Mouse (Mus musculus): ENCODE results near the gene Gemin7.

Gene Gemin7

GRCm38 (mm10) chr7:19543584-19543983 is 33.8 kb downstream of the Gemin7 start:
- no peak for DNase-seq

DNA sequence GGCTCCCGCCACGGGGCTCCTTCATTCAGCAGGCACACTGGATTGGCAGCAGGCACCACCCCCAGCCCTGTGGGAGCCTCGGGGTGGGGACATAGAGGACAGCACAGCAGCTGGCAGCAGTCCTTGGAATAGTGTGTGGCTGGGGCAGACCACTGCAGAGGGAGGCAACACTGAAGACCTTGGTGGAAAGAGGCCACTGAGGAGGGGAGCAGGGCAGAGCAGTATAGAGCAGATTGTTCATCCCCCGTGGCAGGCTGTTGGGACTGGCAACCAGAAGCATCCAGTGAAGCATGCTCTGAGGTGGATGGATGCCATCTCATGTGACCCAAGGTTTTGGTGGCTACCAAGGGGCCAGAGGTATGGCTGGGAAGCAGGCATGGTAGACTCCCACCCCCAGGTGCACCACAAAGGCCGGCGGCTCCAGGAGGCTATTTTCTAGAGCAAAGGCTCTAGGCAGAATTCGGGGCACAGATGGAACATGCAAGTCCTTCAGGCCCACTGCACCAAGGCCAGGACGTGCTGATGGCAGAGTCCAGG is 35.2 kb downstream of the Gemin7 start:
- peak; percentile 43 for DNase-seq

DNA sequence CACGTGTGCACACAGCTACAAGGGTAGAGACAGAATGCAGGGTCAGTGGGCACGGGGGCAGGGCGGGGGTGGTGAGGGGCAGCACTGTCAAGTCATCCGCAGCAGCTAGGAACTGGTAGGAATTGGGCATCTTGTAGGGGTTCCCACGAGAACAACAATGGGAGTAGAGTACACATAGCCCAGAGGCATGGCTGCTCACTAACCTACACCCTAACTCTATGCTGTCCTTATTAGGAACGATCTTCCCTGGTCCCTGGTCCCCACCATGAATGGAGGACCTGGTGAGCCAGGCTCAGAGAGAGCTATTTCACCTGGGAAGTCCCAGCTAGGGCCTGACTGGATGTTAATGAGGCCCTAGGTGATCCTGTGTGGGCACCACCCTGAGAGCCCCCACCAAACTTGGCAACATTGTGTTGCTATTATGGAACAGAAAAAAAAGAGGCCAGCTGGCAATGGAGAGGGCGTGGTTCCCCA is 35.7 kb downstream of the Gemin7 start:
- DNase-seq, result no peak

GRCm38 (mm10) chr7:19540771-19541566 is 36.4 kb downstream of the Gemin7 start:
- DNase-seq, result peak; percentile 28

- DNase-seq, result no peak
Observed at GRCm38 (mm10) chr7:19534676-19535075, 42.7 kb downstream of the Gemin7 start.

DNA sequence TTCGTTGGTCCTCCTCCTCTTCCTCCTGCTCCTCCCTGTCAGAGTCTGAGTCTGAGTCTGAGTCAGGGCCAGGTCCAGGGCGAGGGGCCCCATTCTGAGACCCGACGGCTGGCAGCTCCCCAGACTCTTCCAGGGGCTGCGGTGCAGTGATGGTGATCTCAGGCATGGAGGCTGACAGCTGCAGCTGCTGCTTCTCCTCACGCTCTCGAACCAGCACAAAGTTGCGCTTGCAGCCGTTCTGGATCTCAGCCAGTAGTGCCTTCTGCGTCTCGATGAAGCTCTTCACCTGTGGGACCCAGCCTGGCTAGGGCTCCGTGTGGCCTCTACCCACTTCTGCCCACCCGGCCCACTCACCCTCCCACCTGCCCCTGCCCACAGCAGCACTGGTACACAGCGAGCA is 45.2 kb downstream of the Gemin7 start:
- no peak for DNase-seq

DNA sequence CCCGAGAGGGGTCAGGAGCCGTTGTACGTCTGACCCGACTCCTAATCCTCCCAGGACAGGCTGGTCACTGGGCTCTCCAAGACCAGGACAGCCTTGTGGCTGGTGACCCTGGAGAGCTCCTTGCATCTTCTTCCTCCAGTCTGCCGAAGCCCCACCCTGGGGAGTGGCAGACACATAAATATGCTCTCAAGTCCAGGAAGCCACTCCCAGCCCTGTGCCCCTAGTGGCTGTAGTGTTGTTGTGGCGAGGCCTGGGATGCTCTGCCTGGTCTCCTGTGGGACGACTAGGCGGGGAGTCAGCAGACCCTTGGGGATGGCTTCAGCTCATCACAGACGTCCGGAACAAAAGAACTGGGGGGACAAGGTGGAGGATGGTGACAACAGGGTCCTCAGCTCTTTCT is 46.3 kb downstream of the Gemin7 start:
- DNase-seq, result no peak

DNA sequence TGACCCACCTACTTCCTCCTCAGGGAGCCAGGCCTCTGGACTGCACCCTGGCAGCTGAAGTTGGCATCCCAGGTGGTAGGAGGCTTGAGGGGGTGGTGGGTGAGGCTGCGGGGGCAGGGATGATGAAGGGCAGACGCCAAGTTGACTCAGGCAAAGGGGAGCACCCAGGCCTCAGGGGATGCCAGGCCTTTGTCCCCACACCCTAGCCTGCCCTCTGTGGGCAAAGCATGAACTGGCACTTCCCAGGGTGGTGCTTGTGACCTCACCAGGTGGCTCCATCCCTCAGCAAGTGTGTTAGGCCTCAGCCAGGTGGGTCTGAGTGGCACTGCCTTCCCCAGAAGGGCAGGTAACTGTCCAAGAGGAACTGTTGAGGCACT is 52.3 kb downstream of the Gemin7 start:
- no peak for DNase-seq

- no peak for DNase-seq
Observed at GRCm38 (mm10) chr7:19524420-19525104, 52.8 kb downstream of the Gemin7 start.

DNA sequence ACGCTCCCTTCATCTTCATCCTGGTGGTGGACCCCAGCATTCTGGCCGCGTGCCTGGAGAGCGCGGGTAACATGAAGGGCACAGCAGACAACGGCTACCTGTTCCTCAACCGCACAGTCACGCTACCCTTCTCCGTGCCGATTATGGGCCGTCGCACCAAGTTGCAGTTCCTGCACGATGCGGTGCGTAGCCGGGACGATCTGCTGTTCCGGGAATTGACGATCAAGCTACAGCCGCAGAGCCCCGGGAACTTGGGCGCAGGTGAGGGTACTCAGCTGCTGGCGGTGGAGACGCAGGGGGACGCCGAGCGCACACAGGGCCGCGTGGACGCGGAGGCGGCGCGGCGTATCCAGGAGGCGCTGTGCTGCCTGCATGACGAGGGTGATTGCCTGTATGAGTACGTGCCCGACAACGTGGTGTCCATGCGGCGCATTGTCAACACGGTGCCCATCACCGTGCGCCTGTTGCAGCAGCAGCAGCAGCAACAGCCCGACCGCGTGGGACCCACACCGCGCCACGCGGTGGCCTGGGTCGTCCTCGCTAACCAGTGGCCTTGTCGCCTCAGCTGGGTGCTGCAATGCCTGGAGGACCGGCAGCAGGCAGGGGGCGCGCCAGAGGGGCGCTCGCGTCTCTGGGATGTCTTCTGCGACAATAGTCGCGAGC is 53.5 kb downstream of the Gemin7 start:
- no peak for DNase-seq

DNA sequence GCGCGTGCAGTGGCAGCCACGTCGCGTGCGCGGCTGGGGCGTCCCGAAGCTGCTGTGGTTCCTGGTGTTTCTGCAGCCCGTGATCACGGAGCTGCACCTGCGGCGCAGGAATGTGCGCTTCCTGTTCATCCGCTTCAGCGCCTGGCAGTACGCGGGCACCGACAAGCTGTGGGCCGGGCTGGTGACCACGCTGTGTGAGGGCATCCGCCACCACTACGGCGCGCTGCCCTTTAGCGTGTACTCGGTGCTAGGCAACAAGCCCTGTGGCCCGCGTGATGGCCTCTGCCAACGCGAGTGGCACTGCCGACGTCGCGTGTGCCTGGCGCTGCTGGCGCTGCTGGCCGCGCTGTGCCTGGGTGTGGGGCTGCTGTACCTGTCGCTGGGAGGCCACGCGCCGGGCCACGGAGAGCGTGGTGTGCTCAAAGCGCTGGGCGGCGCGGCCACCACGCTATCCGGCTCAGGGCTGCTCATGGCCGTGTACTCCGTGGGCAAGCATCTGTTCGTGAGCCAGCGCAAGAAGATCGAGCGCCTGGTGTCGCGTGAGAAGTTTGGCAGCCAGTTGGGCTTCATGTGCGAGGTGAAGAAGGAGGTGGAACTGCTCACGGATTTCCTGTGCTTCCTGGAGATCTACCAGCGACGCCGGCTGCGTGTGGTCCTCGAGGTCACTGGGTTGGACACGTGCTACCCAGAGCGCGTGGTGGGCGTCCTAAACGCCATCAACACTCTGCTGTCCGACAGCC is 54.2 kb downstream of the Gemin7 start:
- DNase-seq, result no peak

DNA sequence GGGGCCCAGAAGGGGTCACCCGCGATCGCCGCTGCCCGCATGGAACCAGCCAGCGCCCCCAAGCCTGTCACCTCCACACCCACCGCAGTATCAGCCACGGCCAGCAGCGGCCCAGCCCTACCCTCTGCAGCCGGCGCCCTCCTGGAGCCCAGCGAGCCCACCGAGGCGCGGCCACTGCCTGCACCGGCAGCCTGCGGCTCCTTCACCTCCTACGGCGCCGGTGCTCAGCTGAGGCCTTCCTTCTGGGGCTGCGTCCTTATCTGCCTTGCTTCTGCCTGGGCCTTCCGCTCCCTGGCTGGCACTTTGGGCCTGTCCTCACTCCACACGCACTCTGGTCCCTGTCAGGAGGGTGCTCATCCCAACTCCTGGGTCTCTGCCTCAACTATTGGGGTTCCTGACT is 57.4 kb downstream of the Gemin7 start:
- no peak for DNase-seq

DNA sequence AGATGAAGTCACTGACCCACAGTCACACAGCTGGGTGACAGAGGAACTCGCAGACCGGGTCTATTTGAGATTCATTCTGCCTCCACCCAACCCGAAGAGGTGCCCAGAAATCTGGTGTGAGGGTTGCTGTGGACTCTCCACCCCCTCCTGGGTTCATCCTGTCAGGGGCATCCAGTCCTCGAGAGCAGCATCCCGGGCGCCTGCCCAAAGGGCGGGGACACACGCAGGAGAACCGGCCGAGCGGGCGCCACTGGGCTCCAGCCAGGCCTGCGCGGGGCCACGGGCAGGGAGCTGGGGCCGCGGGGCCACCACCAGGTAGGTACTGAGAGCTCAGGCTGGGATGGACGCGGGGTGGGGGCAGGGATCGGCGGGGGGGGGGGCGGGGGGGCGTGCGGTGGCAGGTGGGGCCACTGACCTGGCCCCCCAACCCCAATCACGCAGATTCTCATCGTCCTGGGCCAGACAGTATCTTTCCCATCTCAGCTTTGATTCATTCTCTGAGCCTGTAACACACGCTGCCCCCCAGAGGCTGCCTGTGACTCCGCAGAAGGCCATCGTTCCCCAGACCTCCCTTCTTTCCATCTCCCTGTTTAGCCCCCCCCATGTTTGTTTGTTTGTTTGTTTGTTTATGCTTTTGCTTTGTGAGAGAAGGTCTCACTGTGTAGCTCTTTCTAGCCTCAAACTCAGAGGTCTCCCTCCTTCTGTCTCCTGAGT is 59.6 kb downstream of the Gemin7 start, which contains the start of gene Nkpd1:
TSS of gene Nkpd1 (plus strand) at position 187 of the 714 bp plus-strand sequence.
- no peak for DNase-seq

Data from kidney, adult 11 months (tissue).